Mouse (Mus musculus) CD4-positive naive resting alpha-beta T cell, adult 57 days (primary cell): Measurements from ENCODE around the gene Mcf2. TPM values are rescaled to one million over a fixed set of nuclear protein-coding genes. Genes with fewer than 3 reads are reported as not detected.

Source experiments
- total RNA-seq: library from RNA; stranded (reverse); gene quantifications from one replicate; pipeline ENCODE4 v1.2.4, GENCODE M21; 2023

Gene Mcf2
- total RNA-seq, result not detected

DNA sequence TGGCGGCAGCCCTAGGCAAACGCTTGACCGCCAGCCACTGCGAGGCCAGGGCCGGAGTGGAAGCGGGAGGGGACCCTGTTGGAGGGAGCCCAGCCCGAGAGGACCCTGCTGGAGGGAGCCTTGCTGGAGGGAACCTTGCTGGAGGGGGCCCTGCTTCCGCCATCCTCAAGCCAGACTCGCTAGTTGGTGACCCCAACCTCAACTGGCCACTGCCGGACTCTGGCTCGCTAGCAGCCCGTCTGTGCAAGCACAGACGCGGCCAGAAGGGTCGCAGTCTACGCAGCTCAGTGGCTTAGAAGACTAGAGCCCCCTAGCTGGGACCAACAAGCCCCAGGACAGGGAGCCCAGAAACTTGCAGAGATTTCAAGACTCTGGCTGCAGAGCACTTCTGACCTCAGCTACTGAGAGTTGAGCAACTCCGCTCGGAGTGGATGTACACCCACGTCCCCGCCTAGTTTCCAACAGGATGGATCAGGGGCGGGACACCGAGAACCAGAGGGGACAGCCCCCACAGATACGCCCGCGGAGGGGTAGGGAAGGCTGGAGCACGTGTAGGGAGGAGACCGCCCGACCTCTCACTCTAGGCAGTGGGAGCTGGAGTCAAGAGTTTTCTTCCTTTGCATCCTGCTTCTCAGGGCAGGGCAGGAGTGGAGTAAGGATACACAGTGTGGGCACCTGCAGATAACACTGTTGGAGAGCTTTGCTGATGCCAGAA, at the start of gene Mcf2:
Gene Mcf2 (minus strand): TSS at position 346 of the 715 bp plus-strand sequence.

Other genes with a start within 250 kb of the Mcf2 start
- gene F9, start 179.6 kb downstream of the Mcf2 start, total RNA-seq, result not detected